Mouse (Mus musculus) C2C12 (cell line): ENCODE measurements at regions not wholly inside any gene's neighbourhood (a gene's known extent, or its start where the extent isn't known, plus 50 kb on each side); places are given as distances from the start of the nearest gene placed in this dataset.

ENCODE experiments used
- H3K27me3 ChIP-seq: one replicate; pipeline ENCODE4 v1.6.1; 2011; ENCODE audit not compliant: control insufficient read depth, insufficient read depth, insufficient read length
- H3K36me3 ChIP-seq: one replicate; pipeline ENCODE4 v1.6.1; 2011; ENCODE audit not compliant: control insufficient read depth, insufficient read depth
- H3K4me3 ChIP-seq: one replicate; pipeline ENCODE4 v1.5.1; 2011; ENCODE audit warnings: mild to moderate bottlenecking, control low read depth; ENCODE audit not compliant: poor library complexity, insufficient read depth, severe bottlenecking
- H3K79me2 ChIP-seq: one replicate; pipeline ENCODE4 v1.6.1; 2011; ENCODE audit not compliant: control insufficient read depth, insufficient read depth
- H3K79me3 ChIP-seq: one replicate; pipeline ENCODE4 v1.6.1; 2011; ENCODE audit warnings: low read depth, control low read depth
- H3ac ChIP-seq: one replicate; pipeline ENCODE3; 2011; ENCODE audit warnings: low read depth; ENCODE audit not compliant: control insufficient read depth, insufficient read length
- CEBPB ChIP-seq: IDR thresholded peaks from one replicate; pipeline ENCODE4 v1.6.1; 2011; ENCODE audit warnings: low read depth, mild to moderate bottlenecking, control low read depth, moderate library complexity
- CTCF ChIP-seq: IDR thresholded peaks from one replicate; pipeline ENCODE4 v1.5.1; 2011; ENCODE audit not compliant: control insufficient read depth, insufficient read depth, insufficient read length
- FOSL1 ChIP-seq: IDR thresholded peaks from one replicate; pipeline ENCODE4 v1.8.0; 2011; ENCODE audit warnings: mild to moderate bottlenecking, low read length; ENCODE audit not compliant: poor library complexity, insufficient read depth, severe bottlenecking
- MAX ChIP-seq: IDR thresholded peaks from one replicate; pipeline ENCODE4 v1.6.1; 2011; ENCODE audit warnings: mild to moderate bottlenecking, control low read depth
- MYOD1 ChIP-seq: IDR thresholded peaks from one replicate; pipeline ENCODE4 v1.6.1; 2011; ENCODE audit warnings: low read depth; ENCODE audit not compliant: control insufficient read depth, insufficient read length
- MYOG ChIP-seq: IDR thresholded peaks from one replicate; pipeline ENCODE4 v1.6.1; 2011; ENCODE audit not compliant: control insufficient read depth, insufficient read length; ENCODE audit errors: extremely low read depth
- USF1 ChIP-seq: IDR thresholded peaks from one replicate; pipeline ENCODE4 v1.6.1; 2011; ENCODE audit warnings: low read depth, mild to moderate bottlenecking, control low read depth, moderate library complexity

- H3K36me3 ChIP-seq: no peaks in the 10 kb centered on the region
- H3ac ChIP-seq: no peak overlapping the region
- H3K79me2 ChIP-seq: no peaks in the 10 kb centered on the region
- no peak overlapping the region for H3K4me3 ChIP-seq
- H3K79me3 ChIP-seq: no peaks in the 10 kb centered on the region
- no peaks in the 10 kb centered on the region for H3K27me3 ChIP-seq
- no peak for TF ChIP-seq USF1
- TF ChIP-seq MYOD1: no peak
- TF ChIP-seq CTCF: no peak
- TF ChIP-seq FOSL1: no peak
- no peak for TF ChIP-seq MAX
- TF ChIP-seq CEBPB: no peak
- no peak for TF ChIP-seq MYOG
Observed at GRCm38 (mm10) chr5:126842606-126843005, 399.0 kb upstream of the Tmem132c start.

GRCm38 (mm10) chr5:126862078-126862477 lies 379.5 kb upstream of the Tmem132c start:
- Histone ChIP-seq H3K36me3 (no peaks in the 10 kb centered on the region), H3K79me3 (no peaks in the 10 kb centered on the region), H3ac (no peak overlapping the region), H3K27me3 (no peaks in the 10 kb centered on the region), H3K79me2 (no peaks in the 10 kb centered on the region), H3K4me3 (no peak overlapping the region)
- TF ChIP-seq MAX: no peak
- no peak for TF ChIP-seq CTCF
- no peak for TF ChIP-seq MYOG
- TF ChIP-seq CEBPB: no peak
- TF ChIP-seq MYOD1: no peak
- no peak for TF ChIP-seq USF1
- no peak for TF ChIP-seq FOSL1

- Histone ChIP-seq H3K27me3 (no peaks in the 10 kb centered on the region), H3K36me3 (no peaks in the 10 kb centered on the region), H3K4me3 (no peak overlapping the region), H3K79me2 (no peaks in the 10 kb centered on the region), H3ac (no peak overlapping the region), H3K79me3 (no peaks in the 10 kb centered on the region)
- TF ChIP-seq USF1: no peak
- TF ChIP-seq CTCF: no peak
- TF ChIP-seq FOSL1: no peak
- TF ChIP-seq MYOD1: no peak
- TF ChIP-seq CEBPB: no peak
- no peak for TF ChIP-seq MAX
- TF ChIP-seq MYOG: no peak
Observed at GRCm38 (mm10) chr5:126875842-126876241, 365.8 kb upstream of the Tmem132c start.

GRCm38 (mm10) chr5:126890710-126891109 lies 350.9 kb upstream of the Tmem132c start:
- Histone ChIP-seq H3K79me3 (no peaks in the 10 kb centered on the region), H3K36me3 (no peaks in the 10 kb centered on the region), H3K27me3 (no peaks in the 10 kb centered on the region), H3ac (no peak overlapping the region), H3K4me3 (no peak overlapping the region), H3K79me2 (no peaks in the 10 kb centered on the region)
- no peak for TF ChIP-seq CTCF
- TF ChIP-seq USF1: no peak
- no peak for TF ChIP-seq FOSL1
- TF ChIP-seq MAX: no peak
- no peak for TF ChIP-seq MYOG
- no peak for TF ChIP-seq MYOD1
- no peak for TF ChIP-seq CEBPB

- TF ChIP-seq MYOD1: no peak
- no peak for TF ChIP-seq MYOG
- TF ChIP-seq CEBPB: no peak
- TF ChIP-seq MAX: no peak
- H3K36me3 ChIP-seq: no peaks in the 10 kb centered on the region
- H3K27me3 ChIP-seq: no peaks in the 10 kb centered on the region
- H3K79me3 ChIP-seq: no peaks in the 10 kb centered on the region
- no peak overlapping the region for H3K4me3 ChIP-seq
- no peak overlapping the region for H3ac ChIP-seq
- no peaks in the 10 kb centered on the region for H3K79me2 ChIP-seq
Observed at GRCm38 (mm10) chr5:126893063-126893462, 348.5 kb upstream of the Tmem132c start.

- TF ChIP-seq CEBPB (no peak), USF1 (no peak), MAX (no peak), MYOG (no peak), CTCF (no peak)
- no peak overlapping the region for H3K4me3 ChIP-seq
- H3K36me3 ChIP-seq: no peaks in the 10 kb centered on the region
- H3K79me3 ChIP-seq: no peaks in the 10 kb centered on the region
- no peaks in the 10 kb centered on the region for H3K27me3 ChIP-seq
- no peak overlapping the region for H3ac ChIP-seq
- no peaks in the 10 kb centered on the region for H3K79me2 ChIP-seq
Observed at GRCm38 (mm10) chr5:126910084-126910483, 331.5 kb upstream of the Tmem132c start.
